Mouse (Mus musculus): ENCODE data around the gene Rad50. TPM values are rescaled to one million over a fixed set of nuclear protein-coding genes. Genes with fewer than 3 reads are reported as not detected.

The Rad50 gene
- polyA plus RNA-seq, 1 experiment from 2014 or later: 11.2 TPM

- no peaks in the 10 kb centered on the region for H3K27me3 ChIP-seq (ENCODE audit: control insufficient read depth, insufficient read depth, low read length)
- no peak overlapping the region for H3K4me2 ChIP-seq (ENCODE audit: low read length)
- H3K4me3 ChIP-seq (replicated peaks; ENCODE audit: low read depth, low read length): no peak overlapping the region
- 88% methylated on average over 3 of the region's 3 CpGs for WGBS
- H3K36me3 ChIP-seq (ENCODE audit: control insufficient read depth, insufficient read depth, low read length): no peaks in the 10 kb centered on the region
- H3K9me3 ChIP-seq (ENCODE audit: control insufficient read depth, low read length): no peaks in the 10 kb centered on the region
- no peak overlapping the region for H3K27ac ChIP-seq (replicated peaks; ENCODE audit: low read depth, low read length)
- ATAC-seq (ENCODE audit: low FRiP score, low TSS enrichment): no peak
- DNase-seq: no peak
- H3K4me1 ChIP-seq (ENCODE audit: control insufficient read depth, insufficient read depth, low read length): 0 out of 2 replicates have a peak, but pooled peaks cover 6% of the 10 kb centered on the region
- H3K9ac ChIP-seq (replicated peaks; ENCODE audit: low read length): no peak overlapping the region
Measured at GRCm38 (mm10) chr11:53609672-53610071, 97.4 kb downstream of the Rad50 start.

GRCm38 (mm10) chr11:53609231-53609630 is 97.9 kb downstream of the Rad50 start:
- DNase-seq: no peak
- 74% methylated on average over 6 of the region's 6 CpGs for WGBS

GRCm38 (mm10) chr11:53605609-53606008 is 101.5 kb downstream of the Rad50 start:
- no peaks in the 10 kb centered on the region for H3K27me3 ChIP-seq (ENCODE audit: control insufficient read depth, insufficient read depth, low read length)
- ATAC-seq (ENCODE audit: low FRiP score, low TSS enrichment) (no peak), DNase-seq (peak; percentile 41)
- H3K9ac ChIP-seq (replicated peaks; ENCODE audit: low read length): no peak overlapping the region
- 4% methylated on average over 12 of the region's 12 CpGs for WGBS
- no peaks in the 10 kb centered on the region for H3K9me3 ChIP-seq (ENCODE audit: control insufficient read depth, low read length)
- peak overlapping the region; percentile 31 for H3K4me2 ChIP-seq (ENCODE audit: low read length)
- H3K4me3 ChIP-seq (replicated peaks; ENCODE audit: low read depth, low read length): no peak overlapping the region
- H3K27ac ChIP-seq (replicated peaks; ENCODE audit: low read depth, low read length): no peak overlapping the region
- H3K4me1 ChIP-seq (ENCODE audit: control insufficient read depth, insufficient read depth, low read length): 0 out of 2 replicates have a peak, but pooled peaks cover 6% of the 10 kb centered on the region
- peaks cover 33% of the 10 kb centered on the region for H3K36me3 ChIP-seq (ENCODE audit: control insufficient read depth, insufficient read depth, low read length)

More at GRCm38 (mm10) chr11:53609231-53609630, 97.9 kb downstream of the Rad50 start:
- no peak for ATAC-seq (ENCODE audit: low FRiP score, low TSS enrichment)
- H3K4me3 ChIP-seq (replicated peaks; ENCODE audit: low read depth, low read length): no peak overlapping the region
- no peak overlapping the region for H3K27ac ChIP-seq (replicated peaks; ENCODE audit: low read depth, low read length)
- H3K4me2 ChIP-seq (ENCODE audit: low read length): no peak overlapping the region
- H3K36me3 ChIP-seq (ENCODE audit: control insufficient read depth, insufficient read depth, low read length): 0 out of 2 replicates have a peak, but pooled peaks cover 3% of the 10 kb centered on the region
- H3K27me3 ChIP-seq (ENCODE audit: control insufficient read depth, insufficient read depth, low read length): no peaks in the 10 kb centered on the region
- H3K9me3 ChIP-seq (ENCODE audit: control insufficient read depth, low read length): no peaks in the 10 kb centered on the region
- H3K4me1 ChIP-seq (ENCODE audit: control insufficient read depth, insufficient read depth, low read length): 0 out of 2 replicates have a peak, but pooled peaks cover 6% of the 10 kb centered on the region
- no peak overlapping the region for H3K9ac ChIP-seq (replicated peaks; ENCODE audit: low read length)

- DNase-seq (no peak), ATAC-seq (ENCODE audit: low FRiP score, low TSS enrichment) (no peak)
- no peak overlapping the region for H3K4me3 ChIP-seq (replicated peaks; ENCODE audit: low read depth, low read length)
- H3K27me3 ChIP-seq (ENCODE audit: control insufficient read depth, insufficient read depth, low read length): no peaks in the 10 kb centered on the region
- WGBS: 91% methylated on average over 3 of the region's 3 CpGs
- no peaks in the 10 kb centered on the region for H3K9me3 ChIP-seq (ENCODE audit: control insufficient read depth, low read length)
- H3K36me3 ChIP-seq (ENCODE audit: control insufficient read depth, insufficient read depth, low read length): peaks cover 39% of the 10 kb centered on the region
- H3K9ac ChIP-seq (replicated peaks; ENCODE audit: low read length): no peak overlapping the region
- H3K4me1 ChIP-seq (ENCODE audit: control insufficient read depth, insufficient read depth, low read length): 0 out of 2 replicates have a peak, but pooled peaks cover 6% of the 10 kb centered on the region
- H3K27ac ChIP-seq (replicated peaks; ENCODE audit: low read depth, low read length): no peak overlapping the region
- no peak overlapping the region for H3K4me2 ChIP-seq (ENCODE audit: low read length)
Measured at GRCm38 (mm10) chr11:53604983-53605382, 102.1 kb downstream of the Rad50 start.

Other genes with a start within 250 kb of the Rad50 start
- not detected in 2 replicates for gene Gm9837, start 236.8 kb downstream of the Rad50 start, polyA plus RNA-seq (2014; fragmentation: Nextera tagmentation; extraction: Ambion mirVana)
- not detected in 2 replicates for gene Gm9945, start 227.2 kb downstream of the Rad50 start, polyA plus RNA-seq (2014; fragmentation: Nextera tagmentation; extraction: Ambion mirVana)
- 0.50 and 0.69 TPM in 2 replicates for gene Sowaha, start 227.0 kb downstream of the Rad50 start, polyA plus RNA-seq (2014; fragmentation: Nextera tagmentation; extraction: Ambion mirVana)
- 13.0 and 16.5 TPM in 2 replicates for gene Sept8, start 188.1 kb downstream of the Rad50 start, polyA plus RNA-seq (2014; fragmentation: Nextera tagmentation; extraction: Ambion mirVana)
- 301 and 306 TPM in 2 replicates for gene Kif3a, start 139.9 kb downstream of the Rad50 start, polyA plus RNA-seq (2014; fragmentation: Nextera tagmentation; extraction: Ambion mirVana)
- 8.8 and 10.9 TPM in 2 replicates for gene Il4, start 88.7 kb downstream of the Rad50 start, polyA plus RNA-seq (2014; fragmentation: Nextera tagmentation; extraction: Ambion mirVana)
- not detected in 2 replicates for gene Il13, start 72.6 kb downstream of the Rad50 start, polyA plus RNA-seq (2014; fragmentation: Nextera tagmentation; extraction: Ambion mirVana)
- not detected in 2 replicates for gene Il5, start 13.5 kb upstream of the Rad50 start, polyA plus RNA-seq (2014; fragmentation: Nextera tagmentation; extraction: Ambion mirVana)
- 1.3 and 3.5 TPM in 2 replicates for gene Irf1, start 62.7 kb upstream of the Rad50 start, polyA plus RNA-seq (2014; fragmentation: Nextera tagmentation; extraction: Ambion mirVana)
- gene Gm17334, start 65.9 kb upstream of the Rad50 start, polyA plus RNA-seq (2014; fragmentation: Nextera tagmentation; extraction: Ambion mirVana): 0.24 TPM in 1 of 2 replicates, not detected in the other
- 0.26 and 0.57 TPM in 2 replicates for gene Gm12216, start 151.9 kb upstream of the Rad50 start, polyA plus RNA-seq (2014; fragmentation: Nextera tagmentation; extraction: Ambion mirVana)
- gene Slc22a5, start 184.3 kb upstream of the Rad50 start, polyA plus RNA-seq (2014; fragmentation: Nextera tagmentation; extraction: Ambion mirVana): 8.6 and 8.8 TPM in 2 replicates